Mouse (Mus musculus) thymus, postnatal 14 days (tissue): ENCODE data around the gene Olfr658.

Experiments
- DNase-seq: peaks from one replicate; pipeline ENCODE4 v3.0.0; 2021

Gene Olfr658

GRCm38 (mm10) chr7:104646841-104647482 is at the start of gene Olfr658:
Gene Olfr658, minus strand, starts transcription at chr7:104647305.
- peak; percentile 13 for DNase-seq

DNA sequence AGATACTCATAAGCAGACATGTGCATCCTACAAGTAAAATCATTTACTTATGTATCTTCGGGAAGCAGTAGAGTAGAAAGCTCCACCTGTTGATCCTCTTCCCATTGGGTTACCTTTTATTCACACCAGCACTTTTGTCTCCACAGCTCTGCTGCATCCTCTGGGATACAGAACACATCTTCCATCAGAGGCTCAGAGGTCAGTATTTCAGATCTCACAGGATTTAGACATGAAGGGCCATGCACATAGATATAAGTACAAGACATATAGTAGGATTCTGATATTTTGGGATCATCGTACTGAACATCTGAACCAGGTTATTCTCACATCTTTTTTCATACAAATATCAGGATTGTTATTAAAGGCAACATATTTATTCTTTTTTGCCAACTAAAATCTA is 39.1 kb upstream of the Olfr658 start, which contains the start of gene Olfr661:
Gene Olfr661, plus strand, starts transcription at position 301 of the 400 bp plus-strand sequence.
- DNase-seq, result no peak

DNA sequence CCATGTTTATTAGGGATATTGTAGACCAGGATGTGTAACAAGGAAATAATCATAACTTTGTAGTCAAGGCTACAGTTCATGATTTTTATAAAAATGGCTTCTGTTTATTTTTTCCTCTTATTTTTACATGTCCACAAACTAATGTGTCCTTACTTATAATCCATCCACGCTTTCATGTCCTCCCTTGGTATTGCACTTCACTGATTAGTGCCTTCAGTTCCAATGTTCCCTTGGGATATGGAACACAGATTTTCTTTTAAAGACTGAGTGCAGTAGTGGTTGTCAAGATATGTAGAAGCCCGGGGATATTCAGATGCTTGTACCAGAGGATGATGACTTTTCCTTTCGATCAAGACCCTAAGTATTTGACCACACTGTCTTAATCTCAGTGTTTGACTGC is 19.3 kb upstream of the Olfr658 start, which contains the start of gene Olfr659:
Gene Olfr659, plus strand, starts transcription at position 301 of the 400 bp plus-strand sequence.
- no peak for DNase-seq

GRCm38 (mm10) chr7:104624494-104624893 is 22.6 kb downstream of the Olfr658 start, which contains the start of gene Olfr657:
Gene Olfr657, plus strand, starts transcription at chr7:104624794.
- no peak for DNase-seq

DNA sequence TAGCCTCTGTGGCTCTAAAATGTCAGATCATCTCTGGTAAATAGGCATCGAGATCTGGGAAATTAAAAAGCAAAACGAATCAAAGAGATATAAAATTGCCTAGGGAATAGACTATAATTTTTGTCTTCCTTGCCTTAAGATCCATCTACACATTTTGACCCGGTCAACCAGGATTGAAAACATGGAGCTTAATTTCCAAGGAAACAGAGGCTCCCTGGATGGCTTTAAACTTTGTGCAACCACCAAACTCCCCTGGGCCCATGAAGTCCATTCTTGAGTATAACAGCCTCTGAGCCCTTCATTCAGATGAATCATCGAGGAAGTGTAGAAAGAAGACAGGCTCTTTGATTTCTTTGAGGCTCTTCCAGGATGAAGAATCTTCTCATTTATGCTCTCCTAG is 33.5 kb downstream of the Olfr658 start, which contains the start of gene Olfr656:
Gene Olfr656, plus strand, starts transcription at position 301 of the 400 bp plus-strand sequence.
- DNase-seq, result no peak

- DNase-seq, result no peak
Measured at GRCm38 (mm10) chr7:104604727-104605126, 42.4 kb downstream of the Olfr658 start.

GRCm38 (mm10) chr7:104603173-104603572 is 43.9 kb downstream of the Olfr658 start:
- peak; percentile 56 for DNase-seq

DNA sequence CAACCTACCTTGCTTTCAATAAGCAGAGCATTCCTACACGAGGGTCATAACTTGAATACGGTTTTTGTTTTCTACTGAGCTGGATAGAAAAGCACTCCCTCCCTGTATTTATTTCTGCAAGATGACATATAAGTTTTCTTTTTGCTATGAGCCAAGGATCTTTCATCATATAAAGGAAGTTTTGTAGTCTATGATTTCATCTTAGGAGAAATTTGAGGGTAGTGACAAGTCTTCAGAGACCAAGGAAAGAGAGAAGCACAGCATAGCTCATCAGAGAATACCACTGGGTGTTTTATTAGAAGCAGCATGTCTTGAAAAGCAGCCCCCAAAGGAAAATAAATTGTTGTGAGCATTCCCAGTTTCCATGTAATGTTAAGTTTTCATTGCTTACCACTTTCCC is 45.4 kb downstream of the Olfr658 start, which contains the start of gene Olfr655:
Gene Olfr655, minus strand, starts transcription at position 101 of the 400 bp plus-strand sequence.
- no peak for DNase-seq
